Mouse (Mus musculus): Measurements from ENCODE around the gene 5530400C23Rik.

DNA sequence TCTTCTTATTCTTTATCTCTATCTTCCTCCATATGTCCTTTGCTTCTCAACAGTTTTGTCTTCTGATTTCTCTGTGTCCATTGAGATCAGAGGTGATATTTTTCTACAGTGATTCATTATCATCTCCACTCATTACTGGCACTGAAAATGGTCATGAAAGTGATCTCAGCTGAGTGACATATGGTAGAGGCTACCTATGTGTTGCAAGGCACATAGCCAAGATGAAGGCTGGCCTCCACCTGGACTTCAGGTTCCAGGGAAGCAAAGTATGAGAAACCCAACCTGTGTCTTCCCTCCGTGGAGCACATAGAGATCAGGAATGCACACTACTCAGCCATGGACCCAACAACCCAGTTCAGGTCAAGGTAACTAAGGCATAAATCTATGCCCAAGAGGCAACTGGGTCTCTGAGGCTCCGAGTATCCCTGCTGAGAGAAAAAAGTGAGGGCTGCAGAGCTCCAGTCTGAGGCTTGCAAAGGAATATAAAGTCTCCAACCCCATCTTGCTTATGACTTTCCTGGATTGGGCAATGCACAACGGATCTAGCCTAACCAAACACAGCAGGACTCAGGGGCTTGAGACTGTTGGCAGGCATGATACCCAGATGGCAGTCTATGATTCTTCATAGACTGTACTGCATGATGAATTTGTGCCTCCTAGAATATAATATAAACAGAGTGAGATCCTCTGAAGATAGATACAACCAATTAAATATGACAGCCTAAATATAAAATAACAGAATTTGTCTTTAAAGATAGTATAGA, 14.1 kb downstream of the 5530400C23Rik start:
- TF ChIP-seq EP300 (IDR thresholded peaks at IDR 0.05; ENCODE audit: low read depth) (no peak), CTCF (IDR thresholded peaks at IDR 0.05; ENCODE audit: low read depth) (no peak)

Data from liver, postnatal 0 days (tissue).